Mouse (Mus musculus) spleen, postnatal 10 days (tissue): Measurements from ENCODE around the gene Aqp6.

Source experiments
- DNase-seq, 2 experiments: peaks; one replicate each; pipeline ENCODE4 v3.0.0; 2021 to 2022; ENCODE audit warnings: low spot score in 2 of 2

The Aqp6 gene

GRCm38 (mm10) chr15:99643832-99644231 is 42.6 kb downstream of the Aqp6 start:
- no peak for DNase-seq

- DNase-seq = no peak
These were observed 43.6 kb downstream of the Aqp6 start for GRCm38 (mm10) chr15:99644776-99645175.

- no peak for DNase-seq
These were observed 47.1 kb downstream of the Aqp6 start for GRCm38 (mm10) chr15:99648326-99648725.

GRCm38 (mm10) chr15:99649067-99649761 is 48.0 kb downstream of the Aqp6 start:
- no peak for DNase-seq

- DNase-seq = no peak
These were observed 49.1 kb downstream of the Aqp6 start for GRCm38 (mm10) chr15:99650304-99650703.

GRCm38 (mm10) chr15:99651163-99651872 is 50.1 kb downstream of the Aqp6 start, which contains the start of gene Racgap1:
Gene Racgap1 (minus strand): TSS chr15:99651656.
- DNase-seq = peak; percentile 94 to 97

GRCm38 (mm10) chr15:99651984-99652872 is 51.0 kb downstream of the Aqp6 start:
- DNase-seq = peak in 1 of 2 experiments; percentile 21

GRCm38 (mm10) chr15:99653291-99653690 is 52.1 kb downstream of the Aqp6 start:
- DNase-seq = no peak

GRCm38 (mm10) chr15:99653876-99654275 is 52.7 kb downstream of the Aqp6 start:
- peak in 1 of 2 experiments; percentile 21 for DNase-seq
